Mouse (Mus musculus) c-Kit-positive CD71-negative TER-119-negative erythroid progenitor cells, embryonic 14.5 days (primary cell): ENCODE measurements at regions not wholly inside any gene's neighbourhood (a gene's known extent, or its start where the extent isn't known, plus 50 kb on each side); places are given as distances from the start of the nearest gene placed in this dataset.

Experiments
- DNase-seq: peaks from one replicate; pipeline ENCODE4 v3.0.0-alpha.2; 2013; ENCODE audit warnings: low read depth

- DNase-seq, result no peak
Measured at GRCm38 (mm10) chr13:110897621-110898020, 357.2 kb upstream of the Actbl2 start.

- DNase-seq, result peak; percentile 25
Measured at GRCm38 (mm10) chr13:110902994-110903644, 351.7 kb upstream of the Actbl2 start.

GRCm38 (mm10) chr13:110907319-110907955 lies 347.4 kb upstream of the Actbl2 start:
- no peak for DNase-seq

- no peak for DNase-seq
Measured at GRCm38 (mm10) chr13:110911866-110912265, 342.9 kb upstream of the Actbl2 start.

- DNase-seq, result no peak
Measured at GRCm38 (mm10) chr13:110913177-110913576, 341.6 kb upstream of the Actbl2 start.

GRCm38 (mm10) chr13:110913687-110914086 lies 341.1 kb upstream of the Actbl2 start:
- DNase-seq, result no peak

GRCm38 (mm10) chr13:110915161-110915560 lies 339.7 kb upstream of the Actbl2 start:
- DNase-seq, result no peak

GRCm38 (mm10) chr13:110923936-110924335 lies 330.9 kb upstream of the Actbl2 start:
- DNase-seq, result no peak

- DNase-seq, result no peak
Measured at GRCm38 (mm10) chr13:110924897-110925296, 329.9 kb upstream of the Actbl2 start.

GRCm38 (mm10) chr13:110928143-110928542 lies 326.7 kb upstream of the Actbl2 start:
- DNase-seq, result no peak

GRCm38 (mm10) chr13:110928894-110929293 lies 325.9 kb upstream of the Actbl2 start:
- DNase-seq, result no peak

- no peak for DNase-seq
Measured at GRCm38 (mm10) chr13:110929579-110929978, 325.2 kb upstream of the Actbl2 start.

GRCm38 (mm10) chr13:110941587-110941986 lies 313.2 kb upstream of the Actbl2 start:
- no peak for DNase-seq

- DNase-seq, result no peak
Measured at GRCm38 (mm10) chr13:110942986-110943644, 311.7 kb upstream of the Actbl2 start.

- DNase-seq, result no peak
Measured at GRCm38 (mm10) chr13:110944061-110944460, 310.8 kb upstream of the Actbl2 start.

- no peak for DNase-seq
Measured at GRCm38 (mm10) chr13:110944683-110945082, 310.1 kb upstream of the Actbl2 start.

- DNase-seq, result peak; percentile 31
Measured at GRCm38 (mm10) chr13:110960212-110960611, 294.6 kb upstream of the Actbl2 start.

GRCm38 (mm10) chr13:110967109-110967508 lies 287.7 kb upstream of the Actbl2 start:
- DNase-seq, result no peak

- DNase-seq, result peak; percentile 66
Measured at GRCm38 (mm10) chr13:110967626-110968506, 286.9 kb upstream of the Actbl2 start.

GRCm38 (mm10) chr13:110968507-110968905 lies 286.3 kb upstream of the Actbl2 start:
- DNase-seq, result no peak

GRCm38 (mm10) chr13:110977379-110977778 lies 277.4 kb upstream of the Actbl2 start:
- DNase-seq, result no peak

GRCm38 (mm10) chr13:110978022-110978421 lies 276.8 kb upstream of the Actbl2 start:
- DNase-seq, result no peak
